Mouse (Mus musculus) MEL (cell line): ENCODE data around the gene Usp36. TPM values are rescaled to one million over a fixed set of nuclear protein-coding genes. Genes with fewer than 3 reads are reported as not detected.
A peak's percentile ranks its signal among the peaks of the same experiment; 100 is the strongest.

Source experiments
- DNase-seq: peaks from one replicate; pipeline ENCODE4 v3.0.0; 2011; ENCODE audit warnings: low read depth, low spot score
- H3K27ac ChIP-seq: 2 replicates; pipeline ENCODE4 v1.5.1; 2012; ENCODE audit warnings: low read depth, mild to moderate bottlenecking, control low read depth, low read length, moderate library complexity; ENCODE audit not compliant: control insufficient read depth
- H3K27me3 ChIP-seq, 2 experiments: fragments of 150-350 bp in 1 of 2; sonication (generic) in 1 of 2; 2 replicates each; pipeline ENCODE4 v1.6.1; 2012; ENCODE audit warnings: low read length in 2 of 2, mild to moderate bottlenecking in 2 of 2, improper control_type of control experiment in 1 of 2, moderate library complexity in 1 of 2; ENCODE audit not compliant: insufficient read depth in 2 of 2, control insufficient read depth in 1 of 2
- H3K36me3 ChIP-seq, 2 experiments: 2 replicates each; pipeline ENCODE4 v1.6.1; 2012 to 2014; ENCODE audit warnings: low read length in 2 of 2, improper control_type of control experiment in 1 of 2, inconsistent platforms in 1 of 2, mild to moderate bottlenecking in 1 of 2; ENCODE audit not compliant: insufficient read depth in 2 of 2, control insufficient read depth in 1 of 2
- H3K4me1 ChIP-seq, 2 experiments: fragments of 150-350 bp in 1 of 2; sonication (generic) in 1 of 2; 2 replicates each; pipeline ENCODE4 v1.6.1; 2012; ENCODE audit warnings: low read length in 2 of 2, improper control_type of control experiment in 1 of 2, mild to moderate bottlenecking in 1 of 2; ENCODE audit not compliant: insufficient read depth in 2 of 2, control insufficient read depth in 1 of 2
- H3K4me3 ChIP-seq, 2 experiments: fragments of 150-350 bp in 1 of 2; sonication (generic) in 1 of 2; 2 replicates each; pipeline ENCODE4 v1.5.1; 2012; ENCODE audit warnings: low read depth in 2 of 2, low read length in 2 of 2, mild to moderate bottlenecking in 2 of 2, moderate library complexity in 2 of 2, control low read depth in 1 of 2, improper control_type of control experiment in 1 of 2; ENCODE audit not compliant: control insufficient read depth in 1 of 2, insufficient read depth in 1 of 2
- H3K79me2 ChIP-seq: 2 replicates; pipeline ENCODE4 v1.6.1; 2012; ENCODE audit warnings: mild to moderate bottlenecking, low read length, moderate library complexity; ENCODE audit not compliant: control insufficient read depth, poor library complexity, insufficient read depth
- H3K9ac ChIP-seq: 2 replicates; pipeline ENCODE4 v1.6.1; 2012; ENCODE audit warnings: low read depth, mild to moderate bottlenecking, control low read depth, low read length, moderate library complexity; ENCODE audit not compliant: control insufficient read depth, poor library complexity, severe bottlenecking
- H3K9me3 ChIP-seq: fragments of 150-350 bp; sonication (generic); replicated peaks from 2 replicates; pipeline ENCODE4 v1.6.1; 2012; ENCODE audit warnings: mild to moderate bottlenecking, low read length, improper control_type of control experiment, moderate library complexity; ENCODE audit not compliant: insufficient read depth
- EP300 ChIP-seq, 2 experiments: IDR thresholded peaks; 2 replicates each; pipeline ENCODE4 v1.6.1; 2011; ENCODE audit warnings: improper control_type of control experiment in 2 of 2, low read length in 2 of 2, low read depth in 1 of 2, mild to moderate bottlenecking in 1 of 2
- ETS1 ChIP-seq: IDR thresholded peaks from 2 replicates; pipeline ENCODE4 v1.6.1; 2012; ENCODE audit warnings: low read depth, mild to moderate bottlenecking, inconsistent platforms, low read length, improper control_type of control experiment, moderate library complexity
- GATA1 ChIP-seq: IDR thresholded peaks from 2 replicates; pipeline ENCODE4 v1.6.1; 2011; ENCODE audit warnings: low read depth, low read length, improper control_type of control experiment
- KAT2A ChIP-seq: conservative IDR thresholded peaks from 2 replicates; pipeline ENCODE4 v1.6.1; 2012; ENCODE audit warnings: low read depth, low read length, improper control_type of control experiment, inconsistent platforms
- MAFK ChIP-seq: IDR thresholded peaks from 2 replicates; pipeline ENCODE4 v1.6.1; 2011; ENCODE audit warnings: low read depth, mild to moderate bottlenecking, low read length, improper control_type of control experiment, borderline replicate concordance
- MAZ ChIP-seq: IDR thresholded peaks from 2 replicates; pipeline ENCODE4 v1.6.1; 2012; ENCODE audit warnings: low read depth, mild to moderate bottlenecking, inconsistent platforms, low read length, improper control_type of control experiment
- MEF2A ChIP-seq: IDR thresholded peaks from 2 replicates; pipeline ENCODE4 v1.6.1; 2014; ENCODE audit warnings: low read depth, mild to moderate bottlenecking, inconsistent platforms, low read length, improper control_type of control experiment; ENCODE audit not compliant: poor library complexity, insufficient replicate concordance, severe bottlenecking; ENCODE audit errors: extremely low read depth
- MYC ChIP-seq: IDR thresholded peaks from 2 replicates; pipeline ENCODE4 v1.6.1; 2011; ENCODE audit warnings: low read depth, mild to moderate bottlenecking, low read length, improper control_type of control experiment, moderate library complexity
- POLR2A ChIP-seq, 2 experiments: IDR thresholded peaks; 2 replicates each; pipeline ENCODE4 v1.6.1; 2011 to 2012; ENCODE audit warnings: low read length in 2 of 2, mild to moderate bottlenecking in 2 of 2, control low read depth in 1 of 2, improper control_type of control experiment in 1 of 2, low read depth in 1 of 2, moderate library complexity in 1 of 2; ENCODE audit not compliant: control insufficient read depth in 1 of 2, insufficient read depth in 1 of 2, poor library complexity in 1 of 2
- RCOR1 ChIP-seq: IDR thresholded peaks from 2 replicates; pipeline ENCODE4 v1.6.1; 2012; ENCODE audit warnings: low read depth, mild to moderate bottlenecking, inconsistent platforms, low read length, improper control_type of control experiment
- SMC3 ChIP-seq: IDR thresholded peaks from 2 replicates; pipeline ENCODE4 v1.6.1; 2011; ENCODE audit warnings: low read depth, low read length, improper control_type of control experiment
- USF1 ChIP-seq: IDR thresholded peaks from 2 replicates; pipeline ENCODE4 v1.6.1; 2014; ENCODE audit warnings: low read depth, mild to moderate bottlenecking, inconsistent platforms, low read length, improper control_type of control experiment, moderate library complexity
- USF2 ChIP-seq, 2 experiments: IDR thresholded peaks; 2 replicates each; pipeline ENCODE4 v1.6.1; 2011 to 2012; ENCODE audit warnings: improper control_type of control experiment in 2 of 2, low read length in 2 of 2, borderline replicate concordance in 1 of 2, inconsistent platforms in 1 of 2, low read depth in 1 of 2, mild to moderate bottlenecking in 1 of 2; ENCODE audit not compliant: insufficient read depth in 1 of 2
- ZNF384 ChIP-seq: IDR thresholded peaks from 2 replicates; pipeline ENCODE4 v1.6.1; 2012; ENCODE audit warnings: low read depth, mild to moderate bottlenecking, inconsistent platforms, low read length, improper control_type of control experiment
- polyA plus RNA-seq, 2 experiments: library from polyadenylated mRNA; stranded (reverse) in 1 of 2; unstranded in 1 of 2; fragments of >175 nt in 1 of 2; fragments of >200 nt in 1 of 2; gene quantifications; 2 replicates each; pipeline versions ENCODE4 v1.2.1 to v1.2.4; 2012; ENCODE audit warnings: low replicate concordance in 2 of 2, low read depth in 1 of 2; ENCODE audit not compliant: insufficient read length in 2 of 2, insufficient read depth in 1 of 2, missing spikeins in 1 of 2
- total RNA-seq: library from RNA; depleted of rRNA; stranded (reverse); fragments of 300-350 nt; gene quantifications from 2 replicates; pipeline ENCODE4 v1.2.3, GENCODE M21; 2012

Usp36 gene
- total and polyA plus RNA-seq, 3 experiments, result 24.8 to 89.6 (median 50.7) TPM

- peak; percentile 49 for DNase-seq
- H3K4me3 ChIP-seq, result no peak overlapping the region
- H3K27ac ChIP-seq, result no peak overlapping the region
- TF ChIP-seq GATA1 (peak; percentile 68; the same call in 1 of the 2 replicates), SMC3 (no peak), MYC (no peak), USF1 (no peak), USF2 (IDR thresholded peaks at IDR 0.05; ENCODE audit: borderline replicate concordance in 1 of 2, insufficient read depth in 1 of 2, low read depth in 1 of 2, low read length in 2 of 2) (no peak), ZNF384 (no peak), RCOR1 (peak; percentile 36; the same call in 1 of the 2 replicates), MEF2A (no peak), ETS1 (no peak), MAFK (no peak), EP300 (IDR thresholded peaks at IDR 0.05; ENCODE audit: low read depth in 1 of 2, low read length in 2 of 2) (peak in 1 of 2 experiments; percentile 29; a peak in 1 of 4 replicates), KAT2A (no peak), MAZ (no peak)
- TF ChIP-seq, all 39 proteins: peak for 3
- Histone ChIP-seq H3K79me2 (peaks cover 2% of the 10 kb centered on the region; the same call in 1 of the 2 replicates), H3K4me1 (peaks cover 12 to 14% of the 10 kb centered on the region in 2 experiments), H3K9me3 (no peaks in the 10 kb centered on the region), H3K36me3 (peaks cover 0 to 5% of the 10 kb centered on the region in 2 experiments; a peak in 2 of 4 replicates), H3K9ac (no peak overlapping the region), H3K27me3 (no peaks in the 10 kb centered on the region)
Observed at GRCm38 (mm10) chr11:118236520-118237190, 53.4 kb downstream of the Usp36 start.

- TF ChIP-seq POLR2A (IDR thresholded peaks at IDR 0.05; ENCODE audit: control insufficient read depth in 1 of 2, insufficient read depth in 1 of 2, low read depth in 1 of 2, low read length in 2 of 2, poor library complexity in 1 of 2), result no peak
- TF ChIP-seq, all 39 proteins: peak for 0
- peaks cover 12 to 17% of the 10 kb centered on the region in 2 experiments for H3K4me1 ChIP-seq
- no peak overlapping the region for H3K4me3 ChIP-seq
- no peak overlapping the region for H3K27ac ChIP-seq
- no peaks in the 10 kb centered on the region for H3K9me3 ChIP-seq
- H3K27me3 ChIP-seq, result no peaks in the 10 kb centered on the region
- H3K36me3 ChIP-seq, result peaks cover 0 to 5% of the 10 kb centered on the region in 2 experiments; a peak in 2 of 4 replicates
- H3K79me2 ChIP-seq, result peaks cover 2% of the 10 kb centered on the region; the same call in 1 of the 2 replicates
- H3K9ac ChIP-seq, result no peak overlapping the region
- DNase-seq, result no peak
Observed at GRCm38 (mm10) chr11:118234929-118235328, 55.1 kb downstream of the Usp36 start.
